Mouse (Mus musculus): ENCODE measurements around the gene Nkain1. TPM values are rescaled to one million over a fixed set of nuclear protein-coding genes. Genes with fewer than 3 reads are reported as not detected.

Nkain1 gene
- 10 to 100 TPM in 1 of 2 experiments, 1 to 10 TPM in 1; 5.8 to 29.5 TPM for polyA plus RNA-seq (2012; fragmentation: generic; extraction: Trizol)

GRCm38 (mm10) chr4:130574048-130574413 is at the start of gene Nkain1:
TSS of gene Nkain1 (minus strand) at chr4:130574173.

Other genes with a start within 250 kb of the Nkain1 start
- gene Zcchc17, start 214.2 kb downstream of the Nkain1 start, polyA plus RNA-seq (2012; fragmentation: generic; extraction: Trizol) = 10 to 100 TPM; 31.2 to 35.0 TPM
- gene Snrnp40, start 214.0 kb downstream of the Nkain1 start, polyA plus RNA-seq (2012; fragmentation: generic; extraction: Trizol) = 10 to 100 TPM; 32.9 to 51.8 TPM
- gene Pum1, start 89.1 kb upstream of the Nkain1 start, polyA plus RNA-seq (2012; fragmentation: generic; extraction: Trizol) = 10 to 100 TPM in 1 of 2 experiments, 1 to 10 TPM in 1; 2.3 to 18.2 TPM
- 10 to 100 TPM; 17.0 to 37.3 TPM for gene Sdc3, start 218.4 kb upstream of the Nkain1 start, polyA plus RNA-seq (2012; fragmentation: generic; extraction: Trizol)